Mouse (Mus musculus): ENCODE data around the gene Il1r1.

DNA sequence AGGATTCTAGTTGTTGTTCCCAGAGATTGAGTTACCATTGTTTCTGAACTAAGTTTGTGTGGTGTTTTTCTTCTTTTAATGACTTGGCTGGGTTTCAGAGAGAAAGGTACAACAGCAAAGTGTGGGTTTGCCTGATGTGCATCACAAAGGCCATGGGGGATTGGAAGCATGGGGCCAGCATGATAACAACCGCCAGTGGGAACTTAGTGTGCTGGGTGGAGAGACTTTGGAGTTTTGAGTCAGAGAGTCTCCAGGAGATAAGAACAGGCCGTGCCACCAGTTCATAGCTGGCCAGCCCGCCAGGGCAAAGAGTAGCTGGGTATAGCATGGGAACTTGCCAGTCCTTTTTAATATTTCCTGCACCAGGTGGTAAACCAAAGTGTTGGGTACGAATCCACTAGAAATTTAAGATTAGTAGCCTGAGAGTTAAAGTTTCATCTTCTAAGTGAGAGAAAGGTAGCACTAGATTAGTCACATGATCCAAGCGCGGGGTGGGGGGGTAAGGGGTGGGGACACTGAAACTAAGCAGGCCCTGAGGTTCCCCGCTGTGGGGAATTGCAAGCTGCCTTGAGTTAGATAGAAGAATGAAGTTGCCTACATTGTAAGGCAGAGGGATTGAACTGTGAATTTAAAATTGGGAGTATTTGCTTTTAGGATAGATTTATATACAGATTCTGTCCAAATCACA, 78.4 kb downstream of the Il1r1 start:
- no peak for TF ChIP-seq POLR2AphosphoS5 (IDR thresholded peaks at IDR 0.05; ENCODE audit: insufficient replicate concordance, low read depth, low read length)
- no peak for TF ChIP-seq TAL1 (conservative IDR thresholded peaks at IDR 0.05; ENCODE audit: low read depth, low read length)
- TF ChIP-seq CTCF (IDR thresholded peaks at IDR 0.05; ENCODE audit: low read depth, low read length) = no peak
- TF ChIP-seq GATA1 (IDR thresholded peaks at IDR 0.05; ENCODE audit: borderline replicate concordance, low read length) = no peak
